Mouse (Mus musculus) olfactory bulb, adult 2 months (tissue): ENCODE measurements around the gene Pigb. TPM values are rescaled to one million over a fixed set of nuclear protein-coding genes. Genes with fewer than 3 reads are reported as not detected.
"Not testable (repeated sequence)": the region's sequence is repeated elsewhere in the genome, so short reads cannot be mapped to it uniquely, and the experiment has no call there.

Source experiments
- H3K27ac ChIP-seq: fragments of 200-500 bp; 2 replicates; pipeline ENCODE4 v1.5.1; 2012; ENCODE audit warnings: low read depth, low read length; ENCODE audit not compliant: insufficient read depth
- H3K4me1 ChIP-seq: fragments of 200-500 bp; 2 replicates; pipeline ENCODE4 v1.6.1; 2012; ENCODE audit warnings: low read length; ENCODE audit not compliant: control insufficient read depth, insufficient read depth
- H3K4me3 ChIP-seq: fragments of 200-500 bp; 2 replicates; pipeline ENCODE4 v1.5.1; 2012; ENCODE audit warnings: mild to moderate bottlenecking, low read depth, low read length, moderate library complexity; ENCODE audit not compliant: insufficient read depth
- CTCF ChIP-seq: fragments of 200-500 bp; IDR thresholded peaks from 2 replicates; pipeline ENCODE4 v1.5.1; 2012; ENCODE audit warnings: low read depth, mild to moderate bottlenecking, low read length, moderate library complexity; ENCODE audit not compliant: insufficient read depth
- POLR2A ChIP-seq: fragments of 200-500 bp; IDR thresholded peaks from 2 replicates; pipeline ENCODE4 v1.6.1; 2012; ENCODE audit warnings: mild to moderate bottlenecking, low read depth, low read length, moderate library complexity; ENCODE audit not compliant: insufficient read depth
- WGBS: fragments of 180-500 bp; shearing (Covaris S2); methylation state at CpG from one replicate; pipeline ENCODE4 v1.1.7; 2018; 5-methylcytosine and 5-hydroxymethylcytosine counted together
- polyA plus RNA-seq: library from polyadenylated mRNA; stranded (reverse); fragments of >200 nt; gene quantifications from 2 replicates; pipeline ENCODE4 v1.2.4, GENCODE M21; 2012; ENCODE audit warnings: low replicate concordance; ENCODE audit not compliant: missing spikeins, insufficient read depth, insufficient read length

The Pigb gene
- not detected in 2 replicates for polyA plus RNA-seq

DNA sequence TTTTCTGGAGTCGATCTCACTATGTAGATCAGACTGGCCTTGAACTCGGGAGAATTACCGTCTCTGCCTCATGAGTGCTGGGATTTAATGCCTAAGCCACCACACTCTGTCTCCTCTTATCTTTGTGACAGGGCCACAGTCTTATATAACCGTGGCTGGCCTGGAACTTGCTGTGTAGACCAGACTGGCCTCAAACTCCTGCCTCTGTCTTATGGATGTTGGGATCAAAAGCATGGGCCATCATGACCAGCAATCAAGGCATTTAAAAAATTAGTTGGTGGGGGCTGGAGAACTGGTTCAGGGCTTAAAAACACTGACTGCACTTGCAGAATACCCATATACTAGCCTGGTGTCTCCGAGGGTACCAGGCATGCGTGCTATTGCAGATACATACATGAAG, at the start of gene Pigb:
TSS of gene Pigb (minus strand) at position 299 of the 400 bp plus-strand sequence.
- Histone ChIP-seq H3K4me3 (peak within 1 kb of the TSS; percentile 91), H3K27ac (peak within 1 kb of the TSS; percentile 70), H3K4me1 (peaks cover 8% of the 10 kb centered on the region)
- TF ChIP-seq CTCF (no peak), POLR2A (no peak)
- 32% methylated on average over 6 of the region's 6 CpGs for WGBS

DNA sequence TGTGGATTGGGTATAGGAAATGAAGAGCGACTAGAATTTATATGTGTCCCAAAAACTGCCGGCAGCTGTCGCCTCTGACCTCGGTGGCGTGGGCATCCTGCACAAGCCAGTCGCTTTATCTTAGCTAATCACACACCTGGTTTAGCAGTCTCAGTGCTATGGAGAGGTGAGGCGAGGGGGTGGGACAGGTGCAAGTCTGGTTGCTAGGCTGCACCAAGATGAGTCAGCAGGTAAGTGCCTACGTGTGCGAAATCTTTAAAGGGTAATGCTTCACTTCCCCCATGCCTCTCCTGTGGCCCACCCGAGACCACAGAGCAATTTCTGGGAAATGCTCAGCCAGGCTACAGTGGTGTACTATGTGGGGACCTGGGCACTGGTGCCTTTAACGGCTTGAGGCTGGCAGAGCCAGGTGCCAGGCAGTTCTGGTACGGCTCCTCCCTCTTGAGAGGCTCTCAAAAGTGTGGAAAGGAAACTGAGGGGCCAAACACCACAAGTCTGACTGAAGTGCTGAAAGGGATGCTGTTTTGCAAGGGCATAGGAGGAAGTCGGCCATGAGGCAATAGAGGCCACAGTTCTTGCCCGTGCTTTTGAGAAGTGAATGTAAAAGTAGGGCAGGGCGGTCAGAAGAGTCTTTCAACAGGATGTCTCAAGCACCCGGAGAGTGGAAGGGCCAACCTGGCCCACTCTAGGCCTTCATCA, 49.2 kb upstream of the Pigb start:
- H3K4me1 ChIP-seq = no peaks in the 10 kb centered on the region
- no peak overlapping the region for H3K27ac ChIP-seq
- TF ChIP-seq CTCF = no peak
- no peak overlapping the region for H3K4me3 ChIP-seq
- WGBS = 80% methylated on average over 16 of the region's 16 CpGs

DNA sequence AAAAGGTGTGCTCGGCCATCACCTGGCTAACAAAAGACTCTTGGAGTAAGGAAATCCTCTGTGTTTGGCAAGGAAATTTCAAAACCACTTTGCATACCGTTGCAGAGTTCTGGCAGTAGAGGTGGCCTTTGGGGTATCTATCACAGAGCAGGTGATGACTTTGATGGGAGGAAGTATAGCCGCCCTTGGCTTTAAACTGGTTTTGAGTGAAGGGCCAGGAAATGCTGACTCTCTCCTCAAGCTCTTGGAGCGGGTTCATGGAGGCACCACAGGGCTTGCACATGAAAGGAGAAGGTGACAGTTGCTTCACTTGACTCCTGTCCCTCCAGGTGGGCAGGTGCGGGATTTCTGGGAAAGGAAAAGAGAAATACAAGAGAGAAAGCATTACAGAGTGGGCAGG, 47.4 kb upstream of the Pigb start:
- WGBS = 80% methylated on average over 5 of the region's 5 CpGs
- Histone ChIP-seq H3K4me3 (no peak overlapping the region), H3K4me1 (peaks cover 4% of the 10 kb centered on the region), H3K27ac (no peak overlapping the region)
- TF ChIP-seq POLR2A (no peak), CTCF (no peak)

DNA sequence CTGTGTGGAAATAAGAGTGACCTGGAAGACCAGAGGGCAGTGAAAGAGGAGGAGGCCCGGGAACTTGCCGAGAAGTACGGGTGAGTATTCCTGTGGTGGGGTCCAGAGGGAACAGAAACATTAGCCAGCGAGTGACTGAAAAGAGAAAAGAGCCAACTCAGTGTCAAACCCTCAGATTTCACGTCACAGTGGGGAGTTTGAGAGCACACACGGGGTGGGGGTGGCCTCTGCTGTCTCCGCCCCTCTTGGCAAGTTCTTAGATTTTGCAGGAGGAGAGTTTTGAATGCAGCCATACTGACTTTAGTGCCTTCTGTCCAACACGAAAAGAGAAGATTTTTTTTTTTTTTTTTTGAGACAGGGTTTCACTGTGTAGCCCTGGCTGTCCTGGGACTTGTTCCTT, 46.9 kb upstream of the Pigb start:
- Histone ChIP-seq H3K4me1 (peaks cover 8% of the 10 kb centered on the region), H3K4me3 (no peak overlapping the region), H3K27ac (no peak overlapping the region)
- TF ChIP-seq POLR2A (no peak), CTCF (no peak)
- 62% methylated on average over 8 of the region's 8 CpGs for WGBS

DNA sequence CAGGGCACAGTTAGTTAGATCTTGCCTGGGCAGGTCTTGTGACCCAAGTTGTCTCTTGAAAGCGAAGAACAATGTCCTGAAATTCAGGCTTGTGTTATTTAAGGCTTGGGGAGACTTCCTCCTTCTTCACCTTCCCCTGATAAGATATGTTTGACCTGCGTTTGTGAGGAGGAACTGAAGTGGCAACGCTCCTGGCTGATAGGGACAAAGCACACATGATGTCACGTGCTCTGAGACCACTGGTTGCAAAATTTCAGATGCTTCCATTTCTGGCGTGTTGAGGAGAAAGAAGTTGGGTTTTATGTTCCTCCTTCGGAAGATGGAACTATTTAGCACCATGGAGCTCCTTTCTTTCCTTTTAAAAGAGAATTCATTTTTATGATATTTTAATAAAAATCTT, 45.7 kb upstream of the Pigb start:
- Histone ChIP-seq H3K4me3 (no peak overlapping the region), H3K27ac (no peak overlapping the region), H3K4me1 (peaks cover 8% of the 10 kb centered on the region)
- WGBS = 89% methylated on average over 6 of the region's 6 CpGs
- TF ChIP-seq CTCF = no peak
- TF ChIP-seq POLR2A = no peak

DNA sequence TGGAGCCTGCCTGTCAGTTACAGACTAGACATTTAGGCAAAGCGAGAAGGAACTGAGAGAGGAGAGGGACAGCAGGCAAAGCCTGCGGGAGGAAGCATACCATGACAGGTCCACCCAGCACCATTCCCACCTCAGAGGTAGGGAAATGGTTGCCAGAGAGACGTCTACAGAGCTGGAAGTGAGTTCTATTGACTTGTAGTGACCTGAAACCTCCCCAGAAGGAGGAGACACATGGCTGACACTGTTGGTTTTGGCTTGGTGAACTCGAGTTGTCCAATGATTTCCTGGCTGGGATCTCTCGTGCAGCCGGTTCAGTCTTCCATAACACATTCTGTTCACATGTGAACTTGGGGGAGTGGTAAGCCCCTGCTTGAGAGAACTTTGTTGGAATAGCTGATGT, 43.8 kb upstream of the Pigb start:
- H3K4me1 ChIP-seq = peaks cover 10% of the 10 kb centered on the region
- H3K4me3 ChIP-seq = no peak overlapping the region
- no peak overlapping the region for H3K27ac ChIP-seq
- 81% methylated on average over 6 of the region's 6 CpGs for WGBS
- TF ChIP-seq CTCF (no peak), POLR2A (no peak)

DNA sequence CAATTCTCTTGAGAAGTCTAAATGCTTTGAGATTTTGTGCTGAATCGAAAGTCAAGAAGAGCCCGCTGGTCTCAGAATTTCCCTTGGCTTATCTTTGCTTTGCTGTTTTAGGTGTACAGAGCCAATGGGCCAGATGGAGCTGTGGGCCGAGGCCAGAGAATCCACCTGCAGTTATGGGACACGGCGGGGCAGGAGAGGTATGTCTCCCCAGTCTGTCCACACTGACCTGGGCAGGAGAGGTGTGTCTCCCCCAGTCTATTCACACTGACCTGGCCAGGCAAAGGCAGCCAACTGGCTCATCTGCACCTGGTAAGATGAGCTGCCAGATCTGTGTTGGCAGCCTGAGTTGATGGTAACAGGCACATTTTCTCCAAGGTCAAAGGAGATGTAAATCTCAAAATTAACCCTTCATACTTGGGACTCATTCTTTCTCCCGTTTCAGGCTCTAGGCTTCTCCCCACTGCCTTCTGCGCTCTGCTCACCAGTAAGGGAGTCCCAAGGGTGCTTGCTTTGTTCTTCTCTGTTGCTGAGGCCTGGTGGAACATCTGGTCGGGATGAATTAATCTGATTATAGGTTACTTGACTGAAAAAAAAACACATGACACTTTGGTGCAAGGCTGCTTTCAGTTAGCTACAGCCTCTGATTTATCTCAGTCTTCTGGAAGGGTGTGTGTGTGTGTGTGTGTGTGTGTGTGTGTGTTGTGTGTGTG, 42.3 kb upstream of the Pigb start:
- no peak for TF ChIP-seq CTCF
- H3K4me3 ChIP-seq = no peak overlapping the region
- peaks cover 10% of the 10 kb centered on the region for H3K4me1 ChIP-seq
- no peak overlapping the region for H3K27ac ChIP-seq
- 69% methylated on average over 8 of the region's 8 CpGs for WGBS

DNA sequence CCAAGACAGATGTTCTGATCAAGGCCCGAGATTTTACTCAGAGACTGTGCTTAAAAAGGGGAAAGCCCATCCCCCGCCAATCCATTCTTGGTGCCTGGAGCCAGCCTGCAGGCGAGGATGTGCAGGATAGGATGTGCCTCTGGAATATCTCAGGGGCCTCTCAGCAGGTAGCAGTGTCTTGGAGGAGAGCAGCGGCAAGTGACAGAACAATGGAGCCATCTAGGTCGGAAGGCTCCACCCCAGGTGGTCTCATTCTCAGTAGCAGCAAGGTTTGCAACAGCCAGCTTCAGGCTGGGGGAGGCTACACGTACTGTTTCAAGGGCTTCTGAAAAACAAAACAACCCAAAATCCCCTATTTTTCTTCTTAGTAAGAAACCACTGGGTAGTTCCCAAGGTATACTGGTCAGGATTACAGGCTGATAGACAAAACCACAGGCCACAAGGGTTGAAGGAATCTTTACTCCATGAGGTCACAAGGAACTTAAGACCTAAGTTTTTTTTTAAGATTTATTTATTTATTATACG, 39.7 kb upstream of the Pigb start:
- H3K4me3 ChIP-seq = no peak overlapping the region
- 52% methylated on average over 7 of the region's 7 CpGs for whole genome bisulfite sequencing
- no peak overlapping the region for H3K27ac ChIP-seq
- H3K4me1 ChIP-seq = peaks cover 10% of the 10 kb centered on the region
- no peak for TF ChIP-seq POLR2A
- TF ChIP-seq CTCF = no peak

DNA sequence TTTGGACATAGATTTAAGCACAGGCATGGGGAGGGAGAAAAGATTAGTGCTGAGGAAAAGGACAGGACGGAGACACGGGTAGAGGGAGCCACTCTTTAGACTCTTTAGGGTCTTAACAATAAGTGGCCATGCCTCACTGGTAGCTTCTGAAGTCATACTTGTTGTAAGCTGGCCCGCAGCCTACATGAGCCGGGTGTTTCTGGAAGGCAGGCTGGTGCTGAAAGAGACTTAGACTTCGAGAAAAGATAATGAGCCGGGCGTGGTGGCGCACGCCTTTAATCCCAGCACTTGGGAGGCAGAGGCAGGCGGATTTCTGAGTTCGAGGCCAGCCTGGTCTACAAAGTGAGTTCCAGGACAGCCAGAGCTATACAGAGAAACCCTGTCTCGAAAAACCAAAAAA, 39.2 kb upstream of the Pigb start:
- WGBS = 81% methylated on average over 11 of the region's 12 CpGs
- H3K27ac ChIP-seq, H3K4me3 ChIP-seq: not testable (repeated sequence)
- peaks cover 10% of the 10 kb centered on the region for H3K4me1 ChIP-seq
